Mouse (Mus musculus) brain, embryonic 14.5 days (tissue): ENCODE data around the gene Eif4g3.

Source experiments
- CTCF ChIP-seq: fragments of 200-500 bp; IDR thresholded peaks from 2 replicates; pipeline ENCODE4 v1.5.1; 2012; ENCODE audit warnings: inconsistent platforms, mild to moderate bottlenecking, moderate library complexity, borderline replicate concordance; ENCODE audit not compliant: insufficient read depth, insufficient read length; ENCODE audit errors: extremely low read depth
- POLR2A ChIP-seq: fragments of 200-500 bp; IDR thresholded peaks from 2 replicates; pipeline ENCODE4 v1.6.1; 2012; ENCODE audit warnings: mild to moderate bottlenecking, inconsistent platforms, borderline replicate concordance; ENCODE audit not compliant: poor library complexity, insufficient read depth, insufficient read length, severe bottlenecking; ENCODE audit errors: extremely low read depth

DNA sequence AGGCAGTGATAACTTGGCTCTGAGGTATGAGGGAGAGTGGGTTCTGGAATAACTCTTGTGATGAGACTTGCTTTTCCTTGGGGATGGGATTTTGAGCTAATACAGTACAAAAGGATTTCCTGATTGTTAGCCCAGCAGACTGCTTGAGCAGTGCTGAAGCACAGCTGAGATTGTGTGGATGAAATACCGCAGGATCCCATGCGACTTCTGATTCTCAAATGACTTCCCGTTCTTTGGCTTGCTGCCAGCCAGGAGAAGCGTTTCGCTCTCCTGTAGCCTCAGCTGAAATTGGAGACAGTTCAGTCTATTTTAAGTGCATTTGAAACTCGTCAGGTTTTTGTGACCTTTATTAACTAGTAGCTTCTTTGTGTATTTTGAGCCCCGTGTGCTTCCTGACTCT, 7.9 kb downstream of the Eif4g3 start:
- TF ChIP-seq CTCF (no peak), POLR2A (no peak)
